24 mouse cellular contexts compared by ENCODE assay signal in genomic region chr1:194993409-194993988, GRCm38 (mm10). TPM values are rescaled to one million over a fixed set of nuclear protein-coding genes. Genes with fewer than 3 reads are reported as not detected.
A peak's percentile ranks its signal among the peaks of the same experiment; 100 is the strongest.
DNase-seq lines count a peak whose midpoint lies in the region; ATAC-seq and TF ChIP-seq lines count a peak whose summit lies in the region.
"Had no signal": no experiment of that assay in that cellular context is flagged by ENCODE, and none has a peak within 500 bp of the region (broad histone marks: within the 10 kb centered on the region; RNA-seq: fewer than 3 reads in every experiment).

No protein-coding gene starts in this region.

- peak; percentile 63 to 82 for TF ChIP-seq EP300 in MEL (IDR thresholded peaks at IDR 0.05; ENCODE audit: low read depth in 1 of 2, low read length in 2 of 2)

- TF ChIP-seq POLR2A in MEL (IDR thresholded peaks at IDR 0.05; ENCODE audit: control insufficient read depth in 1 of 2, insufficient read depth in 1 of 2, low read depth in 1 of 2, low read length in 2 of 2, poor library complexity in 1 of 2): no peak

- no peak overlapping the region for H3K9ac ChIP-seq in heart, embryonic 12.5 days
- no peak overlapping the region for H3K9ac ChIP-seq in MEL (ENCODE audit: control insufficient read depth, low read depth, low read length, poor library complexity, severe bottlenecking)
- H3K9ac ChIP-seq: hindbrain, embryonic 13.5 days had no signal

- TF ChIP-seq RAD21 in MEL (IDR thresholded peaks at IDR 0.05; ENCODE audit: low read depth, low read length): no peak

- H3K4me1 ChIP-seq in heart, embryonic 12.5 days (replicated peaks): peaks cover 16% of the 10 kb centered on the region
- peaks cover 17% of the 10 kb centered on the region for H3K4me1 ChIP-seq in heart, embryonic 10.5 days
- H3K4me1 ChIP-seq in MEL (ENCODE audit: control insufficient read depth in 1 of 2, insufficient read depth in 2 of 2, low read length in 2 of 2): peaks cover 33 to 47% of the 10 kb centered on the region in 2 experiments
- H3K4me1 ChIP-seq in brown adipose tissue, adult 24 weeks (ENCODE audit: control insufficient read depth, insufficient read depth, insufficient read length, low read length): peaks cover 27% of the 10 kb centered on the region
- H3K4me1 ChIP-seq: hindbrain, embryonic 13.5 days had no signal

- no peak overlapping the region for H3K4me3 ChIP-seq in heart, embryonic 12.5 days
- no peak overlapping the region for H3K4me3 ChIP-seq in heart, embryonic 10.5 days
- no peak overlapping the region for H3K4me3 ChIP-seq in MEL (ENCODE audit: control insufficient read depth in 1 of 2, insufficient read depth in 1 of 2, low read depth in 2 of 2, low read length in 2 of 2)
- no peak overlapping the region for H3K4me3 ChIP-seq in brown adipose tissue, adult 24 weeks (ENCODE audit: insufficient read depth, low read depth, low read length)
- H3K4me3 ChIP-seq: hindbrain, embryonic 13.5 days had no signal

- DNase-seq in heart, embryonic 10.5 days (ENCODE audit: low spot score): no peak
- DNase-seq in MEL (ENCODE audit: low read depth, low spot score): peak; percentile 49
- DNase-seq in cerebellum, adult 9-11 months: no peak
- DNase-seq in ovary, postnatal 36 days (ENCODE audit: low spot score): no peak
- DNase-seq: adrenal gland, postnatal 25 days; cerebellum, adult 8-10 months; cerebellum, postnatal 36 days; gastrocnemius, postnatal 36 days; heart, postnatal 4 days; kidney, postnatal 10 days; layer of hippocampus, adult 9-11 months; lung, adult 18-20 months; lung, postnatal 4 days; midbrain, embryonic 14.5 days; retina, postnatal 1 day; thymus, adult 2 months; thymus, postnatal 36 days had no signal

- H3K27ac ChIP-seq in heart, embryonic 12.5 days (ENCODE audit: poor library complexity, severe bottlenecking): no peak overlapping the region
- no peak overlapping the region for H3K27ac ChIP-seq in heart, embryonic 10.5 days
- H3K27ac ChIP-seq in MEL (ENCODE audit: control insufficient read depth, low read depth, low read length): peak overlapping the region; percentile 34; the same call in 1 of the 2 replicates
- peak overlapping the region; percentile 53 for H3K27ac ChIP-seq in brown adipose tissue, adult 24 weeks (replicated peaks; ENCODE audit: low read depth, low read length)
- H3K27ac ChIP-seq: hindbrain, embryonic 13.5 days had no signal

- ATAC-seq in heart, embryonic 12.5 days (ENCODE audit: insufficient number of reproducible peaks, low FRiP score): peak; percentile 45; the same call in 1 of the 2 replicates
- ATAC-seq in megakaryocyte-erythroid progenitor cell, adult 5-6 weeks (replicated peaks; ENCODE audit: low FRiP score, low TSS enrichment, poor library complexity, severe bottlenecking): peak; percentile 35
- ATAC-seq: CD4-positive, CD25-positive, alpha-beta regulatory T cell, adult 4 months; forebrain, embryonic 14.5 days; lung, postnatal 0 days had no signal

- TF ChIP-seq CTCF in MEL (IDR thresholded peaks at IDR 0.05 in 2 of 3, conservative IDR thresholded peaks at IDR 0.05 in 1 of 3; ENCODE audit: control insufficient read depth in 1 of 3, insufficient read depth in 1 of 3, low read depth in 2 of 3, low read length in 3 of 3, poor library complexity in 1 of 3, severe bottlenecking in 1 of 3): no peak

- no peaks in the 10 kb centered on the region for H3K9me3 ChIP-seq in heart, embryonic 12.5 days (replicated peaks)
- H3K9me3 ChIP-seq in heart, embryonic 10.5 days: no peaks in the 10 kb centered on the region
- H3K9me3 ChIP-seq in MEL (replicated peaks; ENCODE audit: insufficient read depth, low read length): no peaks in the 10 kb centered on the region
- H3K9me3 ChIP-seq: hindbrain, embryonic 13.5 days had no signal

- H3K4me2 ChIP-seq in heart, embryonic 12.5 days: no peak overlapping the region
- H3K4me2 ChIP-seq: hindbrain, embryonic 13.5 days had no signal

- no peaks in the 10 kb centered on the region for H3K79me2 ChIP-seq in MEL (ENCODE audit: control insufficient read depth, insufficient read depth, low read length, poor library complexity)

- WGBS in heart, embryonic 12.5 days: 67% methylated on average over 1 of the region's 1 CpGs
- 63% methylated on average over 1 of the region's 1 CpGs for WGBS in heart, embryonic 10.5 days

- no peaks in the 10 kb centered on the region for H3K27me3 ChIP-seq in heart, embryonic 12.5 days (replicated peaks)
- no peaks in the 10 kb centered on the region for H3K27me3 ChIP-seq in heart, embryonic 10.5 days (ENCODE audit: insufficient read depth, poor library complexity, severe bottlenecking)
- H3K27me3 ChIP-seq in MEL (ENCODE audit: control insufficient read depth in 1 of 2, insufficient read depth in 2 of 2, low read length in 2 of 2): no peaks in the 10 kb centered on the region
- H3K27me3 ChIP-seq: hindbrain, embryonic 13.5 days had no signal

- no peaks in the 10 kb centered on the region for H3K36me3 ChIP-seq in heart, embryonic 12.5 days
- no peaks in the 10 kb centered on the region for H3K36me3 ChIP-seq in heart, embryonic 10.5 days
- H3K36me3 ChIP-seq in MEL (ENCODE audit: control insufficient read depth in 1 of 2, insufficient read depth in 2 of 2, low read length in 2 of 2): peaks cover 0 to 48% of the 10 kb centered on the region in 2 experiments; a peak in 2 of 4 replicates
- H3K36me3 ChIP-seq: hindbrain, embryonic 13.5 days had no signal

TF ChIP-seq in MEL, 35 proteins besides CTCF, POLR2A, EP300 and RAD21:
- TF ChIP-seq CHD1 (IDR thresholded peaks at IDR 0.05; ENCODE audit: low read depth, low read length) (0 out of 2 replicates have a peak, but pooled peaks have one; percentile 85), NELFE (IDR thresholded peaks at IDR 0.05; ENCODE audit: low read depth, low read length) (no peak), MAFK (IDR thresholded peaks at IDR 0.05; ENCODE audit: borderline replicate concordance, low read depth, low read length) (no peak), POLR2AphosphoS2 (IDR thresholded peaks at IDR 0.05; ENCODE audit: low read length) (no peak), USF2 (IDR thresholded peaks at IDR 0.05; ENCODE audit: borderline replicate concordance in 1 of 2, insufficient read depth in 1 of 2, low read depth in 1 of 2, low read length in 2 of 2) (no peak), MYC (IDR thresholded peaks at IDR 0.05; ENCODE audit: low read depth, low read length) (peak; percentile 31; the same call in 1 of the 2 replicates), JUND (IDR thresholded peaks at IDR 0.05; ENCODE audit: low read depth, low read length) (no peak), ZKSCAN1 (IDR thresholded peaks at IDR 0.05; ENCODE audit: low read depth, low read length) (no peak), GATA1 (IDR thresholded peaks at IDR 0.05; ENCODE audit: low read depth, low read length) (peak; percentile 88), TCF12 (IDR thresholded peaks at IDR 0.05; ENCODE audit: low read depth, low read length) (peak; percentile 55; the same call in 1 of the 2 replicates), SIN3A (IDR thresholded peaks at IDR 0.05; ENCODE audit: low read length) (peak; percentile 54; the same call in 1 of the 2 replicates), ETS1 (IDR thresholded peaks at IDR 0.05; ENCODE audit: low read depth, low read length) (0 out of 2 replicates have a peak, but pooled peaks have one; percentile 32), RCOR1 (IDR thresholded peaks at IDR 0.05; ENCODE audit: low read depth, low read length) (peak; percentile 89), UBTF (IDR thresholded peaks at IDR 0.05; ENCODE audit: borderline replicate concordance, insufficient read depth, low read depth, low read length) (no peak), ELF1 (IDR thresholded peaks at IDR 0.05; ENCODE audit: low read depth, low read length) (0 out of 2 replicates have a peak, but pooled peaks have one; percentile 42), CHD2 (IDR thresholded peaks at IDR 0.05; ENCODE audit: low read length) (no peak), MYB (IDR thresholded peaks at IDR 0.05; ENCODE audit: low read depth, low read length) (peak; percentile 42; the same call in 1 of the 2 replicates)

RNA-seq across cellular contexts. Expression of gene Cd34, which starts 54.9 kb away (rescaled TPM):
- polyA plus RNA-seq in heart, embryonic 12.5 days (2016; fragmentation: Nextera tagmentation; extraction: Ambion mirVana): 86.2 and 91.5 TPM in 2 replicates
- 59.9 and 62.6 TPM in 2 replicates for polyA plus RNA-seq in heart, embryonic 10.5 days (2016; fragmentation: Nextera tagmentation; extraction: Ambion mirVana)
- 0.10 TPM in 1 of 2 replicates, not detected in the other for total RNA-seq in MEL (2012; rRNA removed)
- polyA plus RNA-seq in MEL (2012; ENCODE audit: insufficient read depth in 1 of 2, insufficient read length in 2 of 2, low read depth in 1 of 2, low replicate concordance in 2 of 2, missing spikeins in 1 of 2): under 1 TPM in 1 of 2 experiments, not detected in 1; 0.14 TPM
- polyA plus RNA-seq in brown adipose tissue, adult 24 weeks (2012; ENCODE audit: insufficient read depth, insufficient read length, missing spikeins): 28.4 and 46.9 TPM in 2 replicates
- 1.2 TPM in 1 of 2 replicates, not detected in the other for total RNA-seq in megakaryocyte-erythroid progenitor cell, adult 5-6 weeks (2014; fragmentation: Nextera tagmentation)
- total RNA-seq in megakaryocyte-erythroid progenitor cell, adult 5-6 weeks (2017): 6.7 and 68.5 TPM in 2 replicates

Comparison
In these comparisons a context has a peak if more than half of its experiments do, and no peak if none do; other contexts are left out.
1. H3K27ac ChIP-seq: peak in MEL (single experiment) and brown adipose tissue, adult 24 weeks (single experiment); none in heart, embryonic 12.5 days (single experiment) and heart, embryonic 10.5 days (single experiment).
2. RNA of gene Cd34, which starts 54.9 kb away (polyA plus RNA-seq): 86.2 to 91.5 TPM in heart, embryonic 12.5 days, 59.9 to 62.6 TPM in heart, embryonic 10.5 days and 28.4 to 46.9 TPM in brown adipose tissue, adult 24 weeks; 0.14 TPM in MEL; every median in the first group is over 10 times any median in the second.